Mouse (Mus musculus): Measurements from ENCODE around the gene Ssr1.

Gene Ssr1

DNA sequence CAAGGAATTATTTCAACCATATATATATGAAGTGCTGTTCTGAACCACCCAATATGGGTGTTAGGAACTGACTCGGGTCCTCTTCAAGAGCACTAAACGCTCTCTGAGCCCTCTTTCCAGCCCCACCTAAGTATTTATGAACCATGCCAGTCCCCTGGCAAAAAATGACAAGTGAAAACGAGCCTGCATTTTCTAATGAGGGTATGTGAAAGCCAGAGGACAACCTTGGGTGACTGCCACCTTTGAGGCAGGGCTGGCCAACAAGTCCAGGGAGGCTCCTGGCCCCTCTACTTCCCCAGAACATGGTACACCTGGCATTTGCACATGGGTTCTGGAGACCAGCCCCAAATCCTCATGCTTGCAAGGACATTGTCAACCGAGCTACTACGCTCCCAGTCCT is 19.3 kb downstream of the Ssr1 start:
- DNase-seq = no peak

DNA sequence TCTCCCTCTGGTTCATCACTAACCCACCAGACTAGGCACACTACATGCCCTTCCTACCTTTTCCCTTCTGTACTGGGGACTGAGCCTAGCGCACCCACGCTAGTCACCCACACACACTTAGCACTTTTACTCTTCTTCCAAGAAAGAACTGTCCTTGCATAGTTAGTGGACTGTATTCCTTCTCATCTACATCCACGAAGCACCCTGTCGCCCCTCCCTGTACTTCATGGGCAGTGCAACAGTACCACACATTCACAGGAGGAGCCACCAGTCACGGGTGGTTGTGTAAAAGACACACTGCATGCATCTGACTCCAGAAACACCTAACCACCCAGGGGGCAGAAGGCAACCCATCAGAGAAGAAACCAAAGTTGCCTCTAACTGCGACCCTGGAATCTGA is 20.0 kb downstream of the Ssr1 start:
- DNase-seq = no peak

DNA sequence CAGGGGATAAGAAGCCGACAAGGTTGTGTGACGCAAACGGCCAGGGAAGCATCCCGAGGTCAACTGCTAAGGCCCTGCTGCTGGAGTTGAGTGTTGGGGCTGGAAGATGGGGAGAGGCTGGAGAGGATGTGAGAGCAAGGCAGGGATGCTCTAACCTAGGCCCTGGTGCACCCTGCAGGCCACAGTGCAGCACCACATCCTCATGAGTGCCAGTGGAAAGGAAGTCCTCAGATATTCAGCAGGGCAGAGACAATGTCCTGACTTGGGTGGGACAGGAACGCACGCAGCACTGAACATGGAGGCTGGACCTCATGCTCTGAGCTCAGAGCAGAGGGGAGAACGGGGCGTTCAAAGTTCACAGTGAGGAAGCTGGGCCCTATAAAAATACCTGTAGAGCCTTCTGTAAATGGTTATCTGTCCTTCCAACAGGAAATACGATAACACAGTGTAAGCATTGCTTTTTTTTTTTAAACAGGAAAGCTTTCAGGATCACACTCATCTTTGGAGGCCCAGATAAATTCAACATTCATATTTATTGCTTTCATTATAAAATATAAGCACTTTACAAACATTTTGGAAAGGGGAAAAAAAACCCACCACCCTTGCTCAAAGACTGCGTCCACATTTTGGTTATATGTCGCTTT is 23.0 kb downstream of the Ssr1 start:
- DNase-seq = no peak

DNA sequence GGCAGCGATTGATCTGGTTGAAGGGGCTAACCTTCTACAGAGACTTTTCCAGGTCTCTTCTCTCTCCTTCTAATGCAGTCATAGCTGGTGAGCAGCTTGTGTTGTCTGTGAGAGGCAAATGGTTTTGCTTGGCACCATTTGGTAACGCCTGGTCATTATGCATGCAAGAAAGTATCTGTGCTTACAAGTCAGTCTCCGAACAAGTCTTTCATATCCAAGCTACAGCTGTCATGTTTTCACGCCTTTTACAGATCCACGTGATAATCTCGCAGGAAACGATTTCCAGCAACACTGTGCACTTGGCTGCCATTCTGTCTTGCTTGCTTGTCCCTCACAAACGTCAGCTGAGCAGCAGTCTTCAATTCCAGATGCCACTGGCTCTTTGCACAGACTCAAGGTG is 24.0 kb downstream of the Ssr1 start:
- DNase-seq = no peak

DNA sequence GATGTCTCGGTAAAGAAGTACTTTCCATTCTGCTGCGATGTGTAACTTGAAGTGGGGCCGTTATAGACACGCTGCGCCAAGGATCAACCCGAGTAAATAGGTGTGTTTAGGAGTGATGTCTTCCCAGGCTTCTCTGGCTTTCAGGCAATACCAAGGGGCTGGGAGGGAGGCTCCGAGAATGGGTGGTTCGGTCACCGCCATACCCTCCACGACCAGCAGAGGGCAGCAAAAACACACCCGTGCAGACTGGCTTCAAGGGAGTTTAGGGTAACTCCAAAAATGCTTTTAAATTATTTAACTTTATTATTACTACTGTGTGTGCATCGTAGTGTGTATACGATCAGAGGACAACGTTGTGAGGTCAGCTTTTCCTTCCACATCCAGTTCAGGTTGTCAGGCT is 24.7 kb downstream of the Ssr1 start:
- DNase-seq = peak; percentile 82

DNA sequence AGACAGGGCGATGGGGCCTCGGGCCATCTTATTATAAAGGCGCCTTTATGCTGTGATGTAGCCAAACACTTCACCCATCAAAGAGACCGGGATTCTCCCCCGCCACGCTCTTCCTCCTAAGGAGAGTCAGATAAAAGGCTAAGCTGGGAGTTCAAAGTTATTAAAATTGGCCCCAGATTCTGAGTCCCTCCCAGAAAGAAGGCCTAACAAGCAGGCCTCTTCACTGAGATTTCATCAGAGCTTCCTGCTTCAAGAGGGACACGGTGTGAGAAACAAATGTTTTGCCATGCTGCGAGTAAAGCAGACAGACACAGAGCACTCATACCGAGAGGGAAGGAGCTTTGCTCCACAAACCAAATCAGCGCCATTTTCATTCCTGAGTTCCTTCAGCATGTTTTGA is 26.5 kb downstream of the Ssr1 start:
- no peak for DNase-seq

DNA sequence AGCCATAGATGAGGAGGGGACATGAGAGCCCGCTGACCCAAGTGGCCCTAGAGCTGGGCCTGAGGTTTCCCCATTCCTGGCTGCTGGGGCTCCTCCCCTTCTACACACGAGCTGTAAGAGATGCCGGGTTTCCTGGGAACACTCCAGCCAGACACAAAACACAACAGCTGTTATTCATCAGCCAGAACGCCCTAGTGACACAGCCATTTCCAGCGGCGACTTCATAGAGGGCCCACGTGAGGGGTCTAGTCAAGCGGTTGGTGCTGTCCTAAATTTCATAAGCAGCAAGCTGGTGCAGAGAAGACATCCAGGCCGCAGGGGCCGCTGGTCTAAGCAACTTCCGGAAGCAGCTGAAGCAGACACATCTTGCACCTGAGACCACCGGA is 27.0 kb downstream of the Ssr1 start:
- no peak for DNase-seq

DNA sequence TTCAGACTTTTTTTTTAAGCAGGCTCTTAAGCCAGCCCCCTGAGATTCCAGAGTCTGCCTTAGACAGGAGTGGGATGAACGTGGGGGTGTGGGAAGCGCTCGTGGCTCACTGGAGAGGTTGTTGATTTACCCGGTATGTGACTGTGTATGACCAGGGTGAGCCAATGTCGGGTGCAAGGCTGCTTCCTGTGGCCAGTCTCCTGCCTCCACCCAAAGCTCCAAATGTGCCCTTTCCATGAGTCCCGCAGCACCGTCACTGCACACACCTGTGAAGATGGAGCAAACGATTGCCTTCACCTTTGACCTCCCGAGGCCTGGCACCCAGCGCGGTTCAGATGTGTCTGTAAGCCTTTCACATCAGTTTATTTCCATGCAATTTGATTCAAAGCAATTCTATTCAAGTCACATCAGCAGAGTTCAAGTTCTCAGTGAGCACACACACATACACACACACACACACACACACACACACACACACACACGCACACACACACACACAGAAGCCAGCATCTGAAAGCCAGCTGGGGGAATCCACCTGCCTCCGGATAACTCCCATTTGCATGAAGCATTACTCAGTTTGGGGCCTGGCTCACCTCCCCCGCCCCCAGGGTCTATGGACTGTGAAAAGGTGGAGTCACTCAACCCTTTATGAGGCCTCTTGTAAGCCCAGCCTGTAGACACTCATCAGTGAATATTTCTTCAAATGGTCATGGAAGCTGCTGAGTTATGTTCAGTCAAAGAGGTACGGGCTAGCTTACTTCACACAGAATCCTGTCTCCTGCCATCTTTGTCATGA is 27.6 kb downstream of the Ssr1 start:
- no peak for DNase-seq

DNA sequence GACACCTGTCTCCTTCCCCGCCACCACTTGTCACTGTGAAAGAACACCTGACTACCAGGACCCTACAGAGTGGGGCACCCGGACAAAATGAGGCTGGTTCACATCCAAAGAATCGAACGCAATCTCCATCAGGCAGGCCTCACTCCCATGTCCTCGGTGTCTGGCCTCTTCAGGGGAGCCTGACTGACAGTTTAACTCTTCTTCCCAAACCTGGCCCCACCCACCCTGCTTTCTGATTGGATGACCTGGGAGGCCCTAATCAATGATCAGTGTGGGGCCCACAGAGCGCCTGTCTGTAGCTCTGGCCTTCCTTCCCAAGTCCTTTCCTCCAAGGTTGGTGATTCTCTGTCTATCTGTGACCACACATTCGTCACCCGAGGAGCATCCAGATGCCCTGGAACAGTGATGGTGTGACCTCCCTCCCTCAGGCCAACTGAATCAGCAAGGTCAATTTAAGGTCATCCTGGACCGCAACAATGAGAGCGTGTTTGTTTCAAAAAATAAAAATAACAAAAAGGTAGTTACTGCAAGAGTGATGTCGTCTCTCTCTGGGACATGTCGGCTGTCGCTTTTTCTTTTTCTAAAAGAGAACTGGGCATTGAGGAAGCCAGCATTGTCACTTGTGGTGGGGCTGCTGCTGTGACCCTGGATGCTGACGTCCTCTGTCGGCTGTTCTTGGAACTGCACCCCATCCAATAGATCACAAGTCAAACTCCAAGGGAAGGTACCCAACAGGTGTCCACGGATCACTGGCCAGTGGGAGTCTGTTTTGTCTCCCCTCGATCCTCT is 28.7 kb downstream of the Ssr1 start:
- DNase-seq = no peak

DNA sequence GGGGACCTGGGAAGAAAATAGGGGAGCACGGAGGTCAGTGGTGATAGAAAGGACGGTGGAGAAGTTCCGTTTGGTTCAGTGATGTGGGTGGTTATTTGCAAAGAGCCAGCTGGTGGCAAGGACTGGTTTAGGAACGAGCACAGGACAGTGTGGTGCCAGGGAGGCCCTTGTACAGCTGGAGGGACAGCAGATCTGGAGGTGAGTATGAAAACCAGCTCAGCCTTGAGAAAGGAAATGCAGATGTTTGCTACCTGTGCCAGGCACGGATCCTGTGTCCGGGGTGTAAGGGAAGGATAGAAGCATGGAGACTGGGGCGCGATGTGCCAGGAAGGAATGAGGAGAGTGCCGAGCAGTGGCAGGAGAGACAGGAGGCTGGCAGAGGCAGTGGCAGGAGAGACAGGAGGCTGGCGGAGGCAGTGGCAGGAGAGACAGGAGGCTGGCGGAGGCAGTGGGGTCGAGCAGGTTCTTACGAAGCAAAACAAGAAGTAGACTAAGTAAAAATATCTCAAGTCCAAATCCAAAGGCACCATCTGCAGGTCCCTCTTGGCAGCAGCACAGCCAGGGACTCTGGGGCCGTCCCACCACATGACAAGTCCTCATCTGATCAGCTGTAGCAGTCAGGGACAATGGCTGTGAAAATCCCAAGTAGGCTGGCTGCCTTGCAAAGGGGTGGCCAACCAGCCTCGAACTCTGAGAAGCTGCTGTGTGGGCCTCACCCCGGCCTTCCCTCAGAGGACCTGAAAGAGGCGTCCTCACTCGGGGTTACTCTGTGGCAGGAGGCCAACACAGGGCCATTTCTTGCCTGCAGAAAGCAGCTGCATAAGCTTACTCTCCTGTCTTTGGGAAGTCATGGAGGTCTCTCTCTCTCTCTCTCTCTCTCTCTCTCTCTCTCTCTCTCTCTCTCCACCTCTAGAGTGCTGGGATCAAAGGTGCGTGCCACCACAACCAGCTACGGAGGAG is 29.6 kb downstream of the Ssr1 start:
- no peak for DNase-seq

DNA sequence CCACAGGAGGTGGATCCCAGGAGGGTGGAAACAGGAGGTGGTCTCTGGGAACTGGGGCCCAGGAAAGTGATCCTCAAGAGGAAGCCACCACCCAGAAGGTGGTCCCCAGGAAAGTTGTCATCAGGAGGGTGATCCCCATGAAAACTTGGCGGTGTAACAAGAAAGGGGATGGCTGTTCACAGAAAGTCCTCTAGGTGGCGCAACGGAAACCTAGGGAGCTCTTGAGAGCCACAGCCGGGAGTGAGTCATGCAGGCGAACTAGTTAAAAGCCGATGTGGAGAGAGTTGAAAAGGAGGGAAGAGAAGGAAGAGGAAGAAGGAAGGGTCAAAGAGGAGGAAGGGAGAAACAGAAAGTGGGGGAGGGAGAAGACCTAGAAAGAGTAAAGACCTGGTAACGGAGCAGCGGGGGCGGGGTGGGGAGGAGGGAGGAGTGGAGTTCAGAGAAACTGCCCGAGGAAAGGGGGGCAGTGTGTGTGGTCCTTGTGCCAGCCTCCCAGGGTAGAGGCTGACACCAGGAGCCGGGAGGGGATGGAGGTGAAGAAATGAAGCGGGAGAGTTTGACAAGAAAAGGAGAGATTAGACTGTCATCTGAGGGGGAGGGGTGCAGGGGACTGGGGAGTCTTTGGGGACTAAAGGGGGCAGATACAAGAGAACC is 30.5 kb downstream of the Ssr1 start:
- DNase-seq = peak; percentile 61

DNA sequence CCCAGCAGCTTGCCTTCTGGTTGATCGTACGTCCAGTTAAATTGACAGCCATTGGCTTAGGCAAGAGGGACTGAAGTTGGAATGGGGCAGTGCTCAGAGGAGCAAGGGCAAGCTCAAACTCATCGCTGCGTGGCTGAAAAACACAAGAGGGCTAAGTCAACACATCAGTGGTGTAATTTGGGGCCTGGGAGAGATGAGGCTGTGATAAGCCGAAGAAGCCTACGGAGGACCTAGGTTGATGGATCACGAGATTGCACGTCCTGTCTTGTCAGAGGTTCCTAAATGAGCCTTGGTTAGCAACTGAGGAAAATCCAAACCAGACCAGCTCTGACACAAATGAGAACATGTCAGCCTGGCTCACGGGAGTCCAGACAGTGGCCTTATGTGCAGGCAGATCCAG is 31.5 kb downstream of the Ssr1 start:
- DNase-seq = no peak

DNA sequence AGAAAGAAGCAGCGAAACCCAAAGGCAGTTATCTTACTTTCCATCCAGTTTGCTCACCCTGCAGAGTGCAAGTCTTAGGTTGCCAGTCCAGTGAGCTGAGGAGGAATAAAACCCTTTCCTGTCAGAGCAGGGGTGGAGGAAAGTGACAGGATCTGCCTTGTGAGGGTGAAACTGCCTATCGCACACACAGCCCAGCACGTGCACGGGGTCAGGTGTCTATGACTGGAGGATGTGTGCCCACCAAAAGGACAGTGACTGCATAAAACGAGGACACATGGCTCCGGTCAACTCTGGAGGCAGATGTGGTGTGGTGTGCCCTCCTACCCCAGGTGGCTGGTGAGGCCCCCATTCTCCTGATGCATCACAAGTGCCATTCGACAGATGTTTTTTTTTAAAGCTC is 34.1 kb downstream of the Ssr1 start:
- no peak for DNase-seq

DNA sequence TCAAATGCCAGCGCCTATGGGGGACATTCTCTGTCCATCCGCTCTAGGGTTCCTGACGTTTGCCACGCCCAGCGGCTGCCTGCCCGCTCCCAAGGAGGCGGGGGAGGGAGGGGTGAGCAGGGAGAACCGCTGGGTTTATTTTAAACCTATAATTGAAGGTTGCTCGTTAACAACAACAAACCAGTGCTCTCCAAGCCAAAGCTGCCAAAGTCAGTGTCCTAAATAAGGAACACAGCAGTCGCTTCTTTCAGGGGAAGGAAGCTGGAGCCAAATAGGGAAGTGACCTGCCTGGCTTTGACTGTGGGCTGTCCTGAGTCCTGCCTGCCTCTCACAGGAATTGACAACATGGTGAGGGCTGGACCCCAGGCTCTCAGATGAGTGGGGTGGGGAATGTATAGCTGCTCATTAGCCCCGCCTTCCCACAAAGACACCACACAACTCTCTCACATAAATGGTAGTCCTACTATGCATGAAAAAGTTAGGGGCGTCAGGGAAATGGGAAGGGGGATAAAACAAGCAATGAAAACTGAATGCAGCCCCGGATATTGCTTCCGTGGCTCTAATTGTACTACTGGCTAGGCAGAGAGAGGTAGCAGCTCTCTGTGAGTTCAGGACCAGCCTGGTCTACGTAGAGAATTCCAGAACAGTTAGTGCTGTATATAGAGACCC is 34.6 kb downstream of the Ssr1 start:
- no peak for DNase-seq

DNA sequence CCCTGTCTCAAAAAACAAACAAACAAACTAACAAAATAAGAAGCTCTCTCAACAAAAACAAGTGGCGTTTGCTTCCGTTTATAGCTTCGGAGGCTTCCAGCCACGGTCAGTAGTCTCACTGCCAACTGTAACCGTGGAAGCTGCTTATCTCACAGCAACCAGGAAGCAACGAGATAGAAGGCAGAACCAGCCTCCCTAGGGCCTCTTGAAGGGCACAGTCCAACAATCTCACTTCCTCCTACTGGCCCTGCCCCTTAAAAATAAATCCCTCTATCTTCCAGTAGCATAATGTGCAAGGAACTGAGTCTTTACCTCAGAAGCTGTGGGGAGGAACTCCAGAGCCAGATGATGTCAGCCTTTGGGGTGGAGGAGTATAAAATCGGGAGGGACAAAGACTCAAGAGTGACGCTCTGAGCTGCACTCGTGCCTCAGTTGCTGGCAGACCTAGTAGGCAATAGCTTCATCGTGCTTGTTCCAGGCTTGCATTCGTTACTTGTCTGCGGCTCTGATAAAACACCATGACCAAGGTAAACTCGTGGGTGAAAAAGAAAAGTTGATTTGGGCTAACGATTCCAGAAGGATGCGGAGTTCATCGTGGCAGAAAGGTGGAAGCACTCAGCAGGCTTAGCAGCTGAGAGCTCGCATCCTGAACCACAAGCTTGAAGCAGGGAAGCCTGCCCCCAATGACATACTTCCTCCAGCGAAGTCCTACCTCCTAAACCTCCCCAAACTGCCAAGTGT is 35.3 kb downstream of the Ssr1 start:
- no peak for DNase-seq

DNA sequence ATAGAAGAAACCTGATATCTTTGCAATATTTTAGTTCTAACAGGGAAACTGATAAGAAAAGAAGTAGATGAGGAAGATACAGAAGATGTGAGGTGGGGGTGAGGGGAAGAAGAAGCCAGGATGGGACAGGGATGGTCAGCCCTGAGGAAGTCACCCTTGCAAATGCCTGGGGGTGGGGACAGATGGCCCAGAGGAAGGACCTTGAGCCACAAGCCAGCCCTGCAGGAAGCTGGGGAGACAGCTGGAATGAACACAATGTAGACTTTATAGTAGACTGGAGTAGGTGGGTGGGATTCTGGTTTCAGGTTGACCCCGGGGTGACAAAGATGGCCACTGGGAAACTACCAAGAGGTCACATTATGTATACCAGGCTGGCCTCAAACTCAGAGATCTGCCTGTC is 39.7 kb downstream of the Ssr1 start:
- DNase-seq = no peak

DNA sequence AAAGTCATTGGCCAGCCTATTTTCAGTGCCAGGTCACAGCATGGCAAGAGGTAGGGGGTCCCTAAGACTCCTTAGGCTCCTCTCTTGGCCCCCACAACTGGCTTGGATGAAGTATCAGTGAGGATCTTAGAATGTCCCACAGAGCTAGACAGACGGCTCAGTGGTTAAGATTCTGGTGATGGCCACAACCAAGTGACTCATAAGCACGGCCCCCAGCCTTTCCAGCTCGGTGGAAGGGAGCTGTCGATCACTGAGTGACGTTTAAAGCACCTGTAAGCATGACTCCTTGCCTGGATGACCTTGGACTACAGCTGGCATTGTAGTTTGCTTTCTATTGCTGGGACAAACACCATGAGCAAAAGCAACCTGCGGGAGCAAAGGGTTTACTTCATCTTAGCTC is 41.0 kb downstream of the Ssr1 start:
- DNase-seq = no peak

DNA sequence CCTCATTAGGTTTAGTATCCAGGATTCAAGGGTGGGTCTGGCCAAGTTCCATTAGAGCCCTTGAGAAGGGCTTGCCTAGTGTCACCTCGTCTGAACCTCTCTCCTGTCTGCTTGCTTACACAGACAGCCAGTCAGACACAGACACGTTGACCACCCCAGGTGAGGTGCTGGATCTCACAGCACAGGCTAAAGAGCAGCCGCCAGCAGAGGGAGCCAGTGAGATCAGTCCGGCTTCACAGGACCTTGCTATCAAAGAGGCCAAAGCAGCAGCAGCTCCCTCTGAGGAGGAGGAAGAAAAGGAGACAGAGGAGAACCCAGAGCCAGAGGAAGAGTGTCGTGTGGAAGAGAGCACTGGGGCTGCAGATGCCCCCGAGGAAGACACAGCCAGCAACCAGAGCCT is 47.3 kb downstream of the Ssr1 start:
- peak; percentile 75 for DNase-seq

DNA sequence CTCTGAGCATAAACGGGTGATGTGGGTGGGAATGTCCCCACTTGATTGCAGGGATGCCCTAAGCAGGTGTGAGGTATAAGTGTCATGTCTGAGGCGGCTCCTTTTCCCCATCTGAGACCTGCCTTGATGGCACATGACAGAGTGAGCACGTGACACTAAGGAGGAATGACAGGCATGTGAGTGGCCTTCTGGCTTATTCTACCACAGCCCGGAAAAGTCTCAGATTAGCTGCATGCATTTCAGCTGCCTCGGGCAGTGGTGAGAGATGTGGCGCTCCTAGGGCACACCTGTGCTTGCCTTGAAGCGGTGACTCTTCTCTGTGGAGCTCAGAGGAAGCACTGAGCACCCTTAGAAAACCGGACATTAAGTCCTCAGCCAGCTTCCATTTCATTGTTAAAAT is 48.6 kb downstream of the Ssr1 start:
- DNase-seq = no peak

DNA sequence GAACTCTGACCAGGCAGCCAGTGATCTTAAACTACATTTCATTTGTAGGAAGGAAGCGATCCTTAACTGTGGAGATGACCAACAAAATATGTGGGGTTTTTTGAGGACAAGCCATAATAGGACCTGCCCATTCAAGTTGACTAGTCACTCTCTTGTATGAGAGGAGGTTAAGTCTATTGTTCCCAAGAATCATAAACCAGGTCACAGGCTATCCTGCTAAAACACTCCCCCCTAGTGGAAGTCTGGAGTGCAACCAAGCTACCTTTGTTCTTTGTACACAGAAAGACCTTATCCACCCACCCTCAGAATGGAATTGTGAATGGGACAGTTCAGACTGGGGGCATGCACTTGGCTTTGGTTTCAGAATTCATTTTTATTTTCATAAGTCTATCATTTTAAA is 49.7 kb downstream of the Ssr1 start:
- peak; percentile 34 for DNase-seq

DNA sequence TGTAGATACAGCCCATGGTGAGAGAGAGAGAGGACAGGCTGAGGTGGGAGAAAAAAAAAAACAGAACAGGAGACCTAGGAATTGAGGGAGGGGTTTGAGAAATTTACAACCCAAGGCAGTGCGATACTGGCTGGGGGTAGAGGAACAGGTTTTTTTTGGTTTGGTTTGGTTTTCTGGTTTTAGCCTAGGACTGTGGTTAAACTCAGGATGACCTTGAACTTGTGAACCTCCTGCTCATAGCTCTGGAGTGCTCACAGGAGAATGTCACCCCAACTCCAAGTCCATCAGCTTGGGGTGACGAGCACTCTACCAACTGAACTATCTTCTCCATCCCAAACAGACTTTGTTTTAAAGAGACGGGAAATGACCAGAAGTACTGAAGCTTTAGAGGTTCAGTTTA is 50.6 kb downstream of the Ssr1 start:
- no peak for DNase-seq

Measured in cerebellum, adult 9-10 months (tissue).